25 mouse cellular contexts compared by ENCODE assay signal in the genomic region with DNA sequence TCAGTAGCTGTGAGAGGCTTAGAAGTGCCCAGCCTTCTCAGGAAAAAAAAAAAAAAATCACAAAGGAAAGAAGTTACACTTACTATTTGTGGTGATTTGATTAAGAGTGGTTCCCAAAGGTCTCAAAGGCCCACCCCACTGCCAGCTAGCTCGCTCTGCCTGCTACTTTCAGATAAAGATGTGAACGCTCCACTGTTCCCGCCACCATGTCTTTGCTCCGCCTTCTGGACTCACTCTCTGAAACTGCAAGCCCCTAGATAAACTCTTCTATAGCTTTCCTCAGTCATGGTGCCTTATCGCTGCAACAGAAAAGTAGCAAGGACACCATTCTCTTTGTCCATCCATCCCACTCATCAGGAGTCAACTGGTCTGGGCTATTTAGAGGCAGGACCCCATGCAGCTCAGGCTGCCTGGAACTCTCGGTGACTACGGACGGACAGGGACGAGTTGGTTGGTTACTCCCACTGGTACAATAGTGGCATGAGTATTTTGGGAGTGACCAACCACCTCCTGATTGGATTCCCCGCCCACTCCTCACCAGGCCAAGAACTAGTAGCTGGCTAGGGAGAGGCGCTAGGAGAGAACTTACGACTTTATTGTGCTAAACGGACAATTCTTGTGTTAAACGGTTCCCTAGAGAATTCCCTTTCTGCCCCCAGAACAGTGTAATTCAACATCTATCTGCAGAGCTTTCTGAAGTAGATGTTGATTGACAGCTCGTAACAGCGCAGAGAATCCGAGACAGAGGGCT. TPM values are rescaled to one million over a fixed set of nuclear protein-coding genes. Genes with fewer than 3 reads are reported as not detected.
A peak's percentile ranks its signal among the peaks of the same experiment; 100 is the strongest.
DNase-seq lines count a peak whose midpoint lies in the region; ATAC-seq and TF ChIP-seq lines count a peak whose summit lies in the region.
"Had no signal": no experiment of that assay in that cellular context is flagged by ENCODE, and none has a peak within 500 bp of the region (broad histone marks: within the 10 kb centered on the region; RNA-seq: fewer than 3 reads in every experiment).

No protein-coding gene starts in this region.

- H3K4me1 ChIP-seq in CH12.LX (ENCODE audit: control insufficient read depth in 1 of 2, insufficient read depth in 2 of 2): peaks cover 48 to 60% of the 10 kb centered on the region in 2 experiments
- H3K4me1 ChIP-seq in liver, embryonic 14.5 days (replicated peaks; ENCODE audit: control insufficient read depth in 2 of 2, insufficient read depth in 2 of 2, low read length in 1 of 2): peaks cover 6 to 13% of the 10 kb centered on the region in 2 experiments

- peak overlapping the region; percentile 53 for H3K4me2 ChIP-seq in CH12.LX (ENCODE audit: insufficient read depth, low read depth, poor library complexity, severe bottlenecking)
- H3K4me2 ChIP-seq in liver, embryonic 14.5 days (ENCODE audit: low read depth): no peak overlapping the region
- H3K4me2 ChIP-seq: hindbrain, embryonic 15.5 days; limb, embryonic 13.5 days; lung, embryonic 14.5 days; neural tube, embryonic 13.5 days had no signal

- in situ Hi-C loops in CH12.LX (cut with MboI; ENCODE audit: low pct_ligation_motif_present, low pct_unique_long_range_greater_than_20kb, low sequenced_read_pairs): no loop called here

- no peak for TF ChIP-seq EP300 in CH12.LX (IDR thresholded peaks at IDR 0.05; ENCODE audit: low read length)
- TF ChIP-seq EP300 in liver, embryonic 14.5 days (IDR thresholded peaks at IDR 0.05; ENCODE audit: low read depth): 0 out of 2 replicates have a peak, but pooled peaks have one; percentile 14

- no peak for TF ChIP-seq POLR2A in CH12.LX (IDR thresholded peaks at IDR 0.05; ENCODE audit: low read depth, low read length)

- H3K27ac ChIP-seq in CH12.LX (ENCODE audit: insufficient read depth, low read depth): peak overlapping the region; percentile 98
- H3K27ac ChIP-seq in liver, embryonic 14.5 days: no peak overlapping the region
- H3K27ac ChIP-seq: heart, embryonic 10.5 days; hindbrain, embryonic 15.5 days; kidney, postnatal 0 days; limb, embryonic 13.5 days; neural tube, embryonic 13.5 days had no signal

- peak overlapping the region; percentile 59 to 70 (median 69) for H3K4me3 ChIP-seq in CH12.LX (replicated peaks in 1 of 3; ENCODE audit: low read depth in 2 of 3, low read length in 2 of 3, poor library complexity in 1 of 3)
- no peak overlapping the region for H3K4me3 ChIP-seq in liver, embryonic 14.5 days (ENCODE audit: insufficient read depth in 1 of 2, low read depth in 2 of 2, low read length in 2 of 2)
- H3K4me3 ChIP-seq: embryonic facial prominence, embryonic 10.5 days; forebrain, embryonic 10.5 days; heart, embryonic 10.5 days; hindbrain, embryonic 15.5 days; limb, embryonic 13.5 days; megakaryocyte, embryonic 14.5 days; myocyte; neural tube, embryonic 13.5 days had no signal

- TF ChIP-seq CTCF in CH12.LX (conservative IDR thresholded peaks at IDR 0.05 in 1 of 2, IDR thresholded peaks at IDR 0.05 in 1 of 2; ENCODE audit: low read depth in 2 of 2, low read length in 2 of 2): no peak
- TF ChIP-seq CTCF in liver, embryonic 14.5 days (IDR thresholded peaks at IDR 0.05; ENCODE audit: low read depth): no peak

- peaks cover 5% of the 10 kb centered on the region for H3K9me3 ChIP-seq in CH12.LX (replicated peaks; ENCODE audit: low read length)
- H3K9me3 ChIP-seq in liver, embryonic 14.5 days (ENCODE audit: control insufficient read depth, low read length): peaks cover 3% of the 10 kb centered on the region
- H3K9me3 ChIP-seq: embryonic facial prominence, embryonic 10.5 days; forebrain, embryonic 10.5 days; heart, embryonic 10.5 days; hindbrain, embryonic 15.5 days; limb, embryonic 13.5 days; neural tube, embryonic 13.5 days had no signal

- ATAC-seq in liver, embryonic 14.5 days (ENCODE audit: insufficient read depth): 0 out of 2 replicates have a peak, but pooled peaks have one; percentile 45
- ATAC-seq: forebrain, postnatal 0 days; midbrain, embryonic 16.5 days had no signal

- DNase-seq in CH12.LX (ENCODE audit: extremely low read depth): no peak
- DNase-seq in ES-CJ7 (ENCODE audit: low read depth, low spot score): peak; percentile 93
- peak; percentile 98 for DNase-seq in ZHBTc4 (ENCODE audit: low read depth, low spot score)
- no peak for DNase-seq in liver, embryonic 14.5 days (ENCODE audit: low read depth in 3 of 3, low spot score in 3 of 3)
- DNase-seq in gastrocnemius, postnatal 10 days: no peak
- no peak for DNase-seq in heart, adult 11 months
- DNase-seq in heart, adult 8-10 months (ENCODE audit: low spot score): no peak
- DNase-seq in cerebellum, postnatal 25 days: no peak
- DNase-seq: adrenal gland, postnatal 25 days; cerebellum, adult 9-11 months; forebrain, postnatal 0 days; gastrocnemius, postnatal 36 days; lung, embryonic 14.5 days; thymus, adult 18-20 months had no signal

- H3K36me3 ChIP-seq in CH12.LX (replicated peaks in 1 of 2; ENCODE audit: control insufficient read depth in 1 of 2, insufficient read depth in 1 of 2, low read length in 1 of 2): peaks cover 0 to 6% of the 10 kb centered on the region in 2 experiments
- H3K36me3 ChIP-seq in liver, embryonic 14.5 days (replicated peaks; ENCODE audit: control insufficient read depth, insufficient read depth, low read depth): no peaks in the 10 kb centered on the region
- H3K36me3 ChIP-seq: embryonic facial prominence, embryonic 10.5 days; forebrain, embryonic 10.5 days; heart, embryonic 10.5 days; hindbrain, embryonic 15.5 days; limb, embryonic 13.5 days; neural tube, embryonic 13.5 days had no signal

- no peak for TF ChIP-seq RAD21 in CH12.LX (IDR thresholded peaks at IDR 0.05; ENCODE audit: low read depth, low read length)

- H3K79me2 ChIP-seq in CH12.LX (replicated peaks; ENCODE audit: control insufficient read depth, extremely low read depth, insufficient read depth, poor library complexity, severe bottlenecking): 0 out of 2 replicates have a peak, but pooled peaks cover 3% of the 10 kb centered on the region

- WGBS in liver, embryonic 14.5 days (ENCODE audit: insufficient replicate concordance): 73% methylated on average over 17 of the region's 17 CpGs

- H3K9ac ChIP-seq in CH12.LX (ENCODE audit: insufficient read depth, low read depth): peak overlapping the region; percentile 78
- no peak overlapping the region for H3K9ac ChIP-seq in liver, embryonic 14.5 days (replicated peaks)
- H3K9ac ChIP-seq: forebrain, postnatal 0 days; hindbrain, embryonic 15.5 days; limb, embryonic 13.5 days; lung, embryonic 14.5 days; neural tube, embryonic 13.5 days had no signal

- dilution Hi-C loops in CH12.LX (cut with MboI; ENCODE audit: extremely low pct_ligation_motif_present, extremely low pct_unique_long_range_greater_than_20kb, low sequenced_read_pairs): no loop called here

- H3K27me3 ChIP-seq in CH12.LX (replicated peaks): no peaks in the 10 kb centered on the region
- no peaks in the 10 kb centered on the region for H3K27me3 ChIP-seq in liver, embryonic 14.5 days (ENCODE audit: control insufficient read depth, insufficient read depth, low read length)
- H3K27me3 ChIP-seq: hindbrain, embryonic 15.5 days; limb, embryonic 13.5 days; neural tube, embryonic 13.5 days had no signal

TF ChIP-seq in CH12.LX, 34 proteins besides CTCF, POLR2A, EP300 and RAD21 (continues in another document):
- TF ChIP-seq MAFK (IDR thresholded peaks at IDR 0.05; ENCODE audit: insufficient replicate concordance, low read length): no peak
- TF ChIP-seq HCFC1 (IDR thresholded peaks at IDR 0.05; ENCODE audit: low read depth, low read length): peak; percentile 29; the same call in 1 of the 2 replicates
- no peak for TF ChIP-seq ELF1 (IDR thresholded peaks at IDR 0.05; ENCODE audit: low read depth, low read length)
- no peak for TF ChIP-seq SMC3 (IDR thresholded peaks at IDR 0.05; ENCODE audit: low read depth, low read length)
- no peak for TF ChIP-seq ZKSCAN1 (IDR thresholded peaks at IDR 0.05; ENCODE audit: borderline replicate concordance, low read depth, low read length)
- TF ChIP-seq USF2 (conservative IDR thresholded peaks at IDR 0.05; ENCODE audit: low read depth, low read length): no peak
- TF ChIP-seq ZMIZ1 (IDR thresholded peaks at IDR 0.05; ENCODE audit: low read depth, low read length): no peak; the same call in 1 of the 2 replicates
- no peak for TF ChIP-seq PAX5 (IDR thresholded peaks at IDR 0.05; ENCODE audit: low read length)
- TF ChIP-seq JUN (IDR thresholded peaks at IDR 0.05; ENCODE audit: insufficient read depth, low read depth, low read length): no peak
- 0 out of 2 replicates have a peak, but pooled peaks have one; percentile 29 for TF ChIP-seq IRF4 (IDR thresholded peaks at IDR 0.05; ENCODE audit: low read depth, low read length)
- TF ChIP-seq POLR2AphosphoS2 (IDR thresholded peaks at IDR 0.05; ENCODE audit: low read depth, low read length): 0 out of 2 replicates have a peak, but pooled peaks have one; percentile 8
- TF ChIP-seq ZNF384 (IDR thresholded peaks at IDR 0.05; ENCODE audit: low read depth, low read length): no peak
- TF ChIP-seq CHD1 (IDR thresholded peaks at IDR 0.05; ENCODE audit: low read depth, low read length): no peak
- no peak for TF ChIP-seq MYC (IDR thresholded peaks at IDR 0.05; ENCODE audit: low read depth, low read length)

RNA-seq across cellular contexts. Expression of a gene that starts 11.0 kb away (rescaled TPM):
- total RNA-seq in CH12.LX (2012; rRNA removed) (43.4 and 65.7 TPM in 2 replicates), CH12.LX (2014; rRNA removed) (25.9 and 26.3 TPM in 2 replicates)
- 49.6 and 53.9 TPM in 2 replicates for polyA plus RNA-seq in CH12.LX (2012; ENCODE audit: insufficient read length, low read depth)
- 0.02 TPM in 1 of 2 replicates, not detected in the other for polyA plus RNA-seq in liver, embryonic 14.5 days (2012; rRNA removed)
- 0.04 TPM in 1 of 2 replicates, not detected in the other for polyA plus RNA-seq in liver, embryonic 14.5 days (2014; fragmentation: Nextera tagmentation; extraction: Ambion mirVana)
- total RNA-seq in gastrocnemius, postnatal 10 days (2021): 10 to 100 TPM; 63.5 to 81.2 TPM
- total RNA-seq in heart, adult 8-10 months (2022): 1 to 10 TPM; 3.7 to 9.2 (median 4.8) TPM
- total RNA-seq: forebrain, postnatal 0 days had no signal
- polyA plus RNA-seq: embryonic facial prominence, embryonic 10.5 days; intestine, embryonic 14.5 days; lung, embryonic 14.5 days had no signal

RNA-seq across cellular contexts. Expression of a gene that starts 25.7 kb away (rescaled TPM):
- total RNA-seq in CH12.LX (2012; rRNA removed): 26.5 and 28.8 TPM in 2 replicates
- 15.1 and 15.5 TPM in 2 replicates for total RNA-seq in CH12.LX (2014; rRNA removed)
- 18.4 and 22.5 TPM in 2 replicates for polyA plus RNA-seq in CH12.LX (2012; ENCODE audit: insufficient read length, low read depth)
- 15.5 and 16.4 TPM in 2 replicates for polyA plus RNA-seq in liver, embryonic 14.5 days (2012; rRNA removed)
- polyA plus RNA-seq in liver, embryonic 14.5 days (2014; fragmentation: Nextera tagmentation; extraction: Ambion mirVana): 3.1 and 3.7 TPM in 2 replicates
- 10 to 100 TPM; 23.2 to 30.1 TPM for total RNA-seq in gastrocnemius, postnatal 10 days (2021)
- total RNA-seq in heart, adult 8-10 months (2022): 10 to 100 TPM; 25.8 to 30.2 (median 27.8) TPM

RNA-seq across cellular contexts. Expression of a gene that starts 44.9 kb away (rescaled TPM):
- total RNA-seq in CH12.LX (2012; rRNA removed): 198 and 208 TPM in 2 replicates
- total RNA-seq in CH12.LX (2014; rRNA removed): 240 and 277 TPM in 2 replicates
- 107 and 126 TPM in 2 replicates for polyA plus RNA-seq in CH12.LX (2012; ENCODE audit: insufficient read length, low read depth)
- polyA plus RNA-seq in liver, embryonic 14.5 days (2012; rRNA removed): 73.6 and 129 TPM in 2 replicates
- 204 and 208 TPM in 2 replicates for polyA plus RNA-seq in liver, embryonic 14.5 days (2014; fragmentation: Nextera tagmentation; extraction: Ambion mirVana)
- total RNA-seq in gastrocnemius, postnatal 10 days (2021): 100 to 1,000 TPM; 300 to 343 TPM
- 100 to 1,000 TPM; 333 to 355 (median 345) TPM for total RNA-seq in heart, adult 8-10 months (2022)

Comparison
In these comparisons a context has a peak if more than half of its experiments do, and no peak if none do; other contexts are left out.
1. DNase-seq: peak in ES-CJ7 (single experiment) and ZHBTc4 (single experiment); none in CH12.LX (single experiment), liver, embryonic 14.5 days (0 of 3), gastrocnemius, postnatal 10 days (single experiment), heart, adult 11 months (single experiment), heart, adult 8-10 months (single experiment) and cerebellum, postnatal 25 days (0 of 2).
2. H3K4me3 ChIP-seq: peak in CH12.LX (3 of 3); none in liver, embryonic 14.5 days (0 of 2).